Mouse (Mus musculus) ovary, postnatal 36 days (tissue): ENCODE measurements at regions not wholly inside any gene's neighbourhood (a gene's known extent, or its start where the extent isn't known, plus 50 kb on each side); places are given as distances from the start of the nearest gene placed in this dataset.
A peak's percentile ranks its signal among the peaks of the same experiment; 100 is the strongest.

Experiments
- DNase-seq: peaks from one replicate; pipeline ENCODE4 v3.0.0; 2022; ENCODE audit warnings: low spot score, mixed read lengths

GRCm38 (mm10) chr14:25122971-25123535 is 335.9 kb upstream of the Zmiz1 start:
- no peak for DNase-seq

GRCm38 (mm10) chr14:25123541-25124337 is 335.2 kb upstream of the Zmiz1 start:
- no peak for DNase-seq

GRCm38 (mm10) chr14:25126544-25126943 is 332.4 kb upstream of the Zmiz1 start:
- DNase-seq: no peak

DNA sequence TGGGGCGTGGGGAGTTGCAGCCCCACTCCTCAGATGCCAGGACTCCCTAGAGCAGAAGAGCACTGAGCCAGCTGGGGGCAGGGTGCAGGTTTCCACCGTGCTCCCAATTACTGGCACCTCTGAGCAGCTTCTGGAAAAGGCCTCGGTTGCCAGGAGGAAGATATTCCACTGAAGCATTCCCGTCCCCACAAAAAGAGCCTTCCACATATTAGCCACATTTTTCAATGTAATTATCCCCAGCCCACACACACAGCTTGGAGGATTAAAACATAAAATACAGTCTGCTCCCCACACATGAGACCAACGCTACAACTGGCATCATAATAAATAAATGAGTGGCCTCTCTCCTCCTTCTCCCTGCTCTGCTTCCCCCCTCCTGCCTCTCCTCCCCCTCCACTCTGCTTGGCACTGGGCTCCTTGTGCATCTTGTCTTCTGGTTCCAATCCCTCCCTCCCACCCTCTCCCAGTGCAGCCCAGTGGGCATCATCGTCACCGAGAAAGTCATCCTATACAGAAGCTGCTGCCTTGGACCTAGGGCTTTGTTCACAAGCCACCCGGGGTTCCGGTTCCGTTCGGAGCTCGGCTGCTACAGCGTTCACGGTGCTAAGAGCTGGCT is 331.3 kb upstream of the Zmiz1 start:
- DNase-seq: no peak

- DNase-seq: no peak
These were observed 330.8 kb upstream of the Zmiz1 start for GRCm38 (mm10) chr14:25128160-25128547.

DNA sequence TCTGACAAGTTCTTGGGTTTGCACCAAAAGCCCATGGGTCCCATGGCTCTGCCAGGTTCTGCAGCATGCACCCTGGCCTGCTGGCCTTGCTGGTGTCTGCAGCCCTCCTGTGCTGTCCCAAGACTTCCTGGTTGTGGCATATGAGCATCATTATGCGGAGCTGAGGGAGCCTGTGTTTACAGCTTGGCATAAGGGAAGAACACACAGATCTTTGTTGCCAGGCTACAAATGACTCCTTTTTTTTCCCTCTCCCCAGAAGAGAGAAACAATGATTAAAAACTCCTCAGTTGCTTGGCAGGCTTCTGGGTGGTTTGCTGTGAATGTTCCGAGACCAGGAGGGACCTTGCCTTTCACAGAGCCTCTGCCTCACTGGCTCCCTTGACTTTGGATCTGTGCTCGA is 323.6 kb upstream of the Zmiz1 start:
- no peak for DNase-seq

DNA sequence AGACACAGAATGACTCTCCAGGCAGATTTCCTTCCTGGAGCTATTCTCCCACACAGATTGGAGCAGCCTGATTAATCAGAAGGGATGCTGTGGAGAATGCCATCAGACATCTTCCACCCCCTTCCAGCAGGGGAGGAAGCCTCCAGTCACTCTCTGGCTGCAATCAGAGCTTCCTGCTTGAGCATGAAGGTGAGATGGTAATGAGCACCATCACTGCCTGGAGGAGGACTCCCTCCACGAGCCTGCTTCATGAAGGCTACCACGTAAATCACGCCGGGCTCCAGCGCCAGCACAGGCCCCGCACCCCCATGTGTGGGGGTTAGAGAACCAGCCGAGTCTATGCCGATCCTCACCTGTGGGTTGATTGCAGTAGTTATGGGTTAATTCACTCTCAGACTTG is 321.7 kb upstream of the Zmiz1 start:
- no peak for DNase-seq

GRCm38 (mm10) chr14:25138485-25138884 is 320.5 kb upstream of the Zmiz1 start:
- DNase-seq: no peak

DNA sequence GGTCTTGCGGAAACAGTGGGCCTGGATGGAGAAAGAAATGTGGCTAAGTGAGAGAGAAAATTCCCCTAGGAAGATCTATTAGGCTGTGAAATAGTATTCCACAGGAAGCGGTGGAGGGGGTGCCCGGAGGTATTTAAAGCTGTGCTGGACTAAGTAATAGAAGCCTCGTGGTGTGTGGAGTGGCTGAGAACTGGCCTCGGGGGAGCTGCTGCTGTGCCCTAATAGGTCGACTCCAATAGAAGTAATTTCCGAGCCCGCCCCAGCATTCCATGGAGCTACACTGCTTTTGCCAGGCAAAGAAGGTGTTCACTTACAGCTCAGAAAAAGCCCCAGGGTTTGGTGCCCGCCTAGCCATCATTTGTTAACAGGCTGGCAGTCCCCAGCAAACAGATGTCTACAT is 317.1 kb upstream of the Zmiz1 start:
- no peak for DNase-seq

DNA sequence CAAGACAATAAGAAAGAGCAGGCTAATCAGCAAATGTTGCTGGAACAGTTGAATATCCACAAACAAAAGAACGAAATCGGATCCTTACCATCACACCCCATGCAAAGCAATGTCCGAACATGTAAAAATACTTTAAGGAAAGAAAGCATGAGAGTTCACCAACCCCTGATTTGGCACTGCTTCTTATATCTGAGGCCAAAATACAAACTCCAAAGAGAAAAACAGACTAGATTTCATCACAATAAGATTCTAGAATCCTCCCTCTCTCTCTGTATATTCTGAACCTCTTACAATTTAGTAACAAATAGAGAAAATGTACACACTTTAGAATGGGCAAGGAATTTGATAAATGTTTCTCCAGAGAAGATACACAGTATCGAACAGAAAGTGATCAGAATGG is 315.9 kb upstream of the Zmiz1 start:
- DNase-seq: no peak

DNA sequence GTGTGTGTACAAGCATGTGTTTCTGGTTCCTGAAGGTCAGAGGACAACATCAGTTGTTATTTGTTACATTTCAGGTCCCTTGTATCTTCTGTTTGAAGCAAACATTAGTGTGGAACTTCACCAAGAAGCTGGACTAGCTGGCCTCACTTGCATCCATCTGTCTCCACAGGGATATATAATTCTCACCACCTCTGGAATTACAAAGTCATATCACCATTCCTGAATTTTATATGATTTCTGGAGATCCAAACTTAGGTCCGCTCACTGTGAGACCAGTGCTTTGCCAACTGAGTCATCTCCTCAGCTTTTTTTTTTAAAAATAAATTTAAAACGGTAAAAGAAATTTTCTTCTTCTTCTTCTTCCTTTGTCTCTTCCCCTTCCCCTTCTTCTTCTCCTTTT is 311.3 kb upstream of the Zmiz1 start:
- no peak for DNase-seq

GRCm38 (mm10) chr14:25150968-25151367 is 308.0 kb upstream of the Zmiz1 start:
- no peak for DNase-seq

- DNase-seq: no peak
These were observed 307.5 kb upstream of the Zmiz1 start for GRCm38 (mm10) chr14:25151485-25151884.

DNA sequence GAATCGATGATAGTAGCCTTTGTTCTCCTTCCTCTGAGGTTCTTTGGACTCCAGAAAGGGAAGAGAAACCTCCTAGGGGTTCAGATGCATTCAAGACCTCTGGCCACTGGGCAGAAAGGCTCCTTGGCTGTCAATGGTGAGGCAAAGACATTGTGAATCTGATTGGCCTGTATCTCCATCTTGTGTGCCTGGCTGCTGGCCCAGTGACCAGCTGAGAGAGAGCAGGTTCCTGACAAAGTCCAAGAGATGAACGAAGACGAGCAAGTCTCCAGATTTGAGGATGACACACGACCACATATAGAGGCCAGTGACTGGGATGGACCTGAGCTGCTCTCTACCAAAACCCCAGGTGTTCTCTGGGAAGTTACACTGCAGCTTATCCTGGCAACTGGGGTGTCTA is 305.4 kb upstream of the Zmiz1 start:
- DNase-seq: no peak

GRCm38 (mm10) chr14:25154180-25154579 is 304.8 kb upstream of the Zmiz1 start:
- no peak for DNase-seq

DNA sequence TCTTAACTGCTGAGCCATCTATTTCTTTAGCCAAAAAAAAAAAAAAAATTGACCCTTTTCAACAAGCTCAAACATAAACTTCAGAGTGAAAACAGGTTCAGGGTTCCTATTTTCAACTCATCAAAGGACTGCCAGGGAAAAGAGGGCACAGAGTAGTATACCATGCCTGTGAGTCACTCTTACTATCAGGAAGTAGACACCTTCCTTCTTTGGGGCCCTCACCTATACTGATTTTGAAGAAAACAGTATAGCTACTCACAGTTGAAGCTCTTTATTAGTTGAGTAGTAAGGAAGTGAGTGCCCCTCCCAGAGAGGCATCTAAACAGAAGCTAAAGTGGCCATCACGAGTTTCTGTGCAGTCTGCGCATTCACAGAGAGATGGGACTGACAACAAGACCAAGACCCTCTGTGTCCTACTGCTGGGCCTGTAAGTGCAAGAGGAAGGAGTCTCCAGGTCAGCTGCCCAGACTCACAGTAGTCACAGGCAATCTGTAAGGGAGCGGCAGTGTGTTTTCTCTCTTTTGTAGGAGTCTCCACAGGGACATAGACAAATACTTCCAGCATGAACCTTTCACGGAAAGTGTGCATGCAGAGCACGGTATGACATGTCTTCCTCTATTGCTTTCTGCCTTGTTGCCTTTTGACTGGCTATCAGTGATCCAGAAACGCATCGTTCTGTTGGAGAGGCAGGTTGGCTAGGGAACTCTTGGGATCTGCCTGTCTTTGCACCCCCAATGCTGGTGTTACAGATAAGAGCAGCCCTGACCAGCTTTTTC is 303.8 kb upstream of the Zmiz1 start:
- no peak for DNase-seq

- DNase-seq: no peak
These were observed 302.8 kb upstream of the Zmiz1 start for GRCm38 (mm10) chr14:25156171-25156570.

GRCm38 (mm10) chr14:25161684-25162321 is 297.2 kb upstream of the Zmiz1 start:
- no peak for DNase-seq

- no peak for DNase-seq
These were observed 292.8 kb upstream of the Zmiz1 start for GRCm38 (mm10) chr14:25166217-25166616.

DNA sequence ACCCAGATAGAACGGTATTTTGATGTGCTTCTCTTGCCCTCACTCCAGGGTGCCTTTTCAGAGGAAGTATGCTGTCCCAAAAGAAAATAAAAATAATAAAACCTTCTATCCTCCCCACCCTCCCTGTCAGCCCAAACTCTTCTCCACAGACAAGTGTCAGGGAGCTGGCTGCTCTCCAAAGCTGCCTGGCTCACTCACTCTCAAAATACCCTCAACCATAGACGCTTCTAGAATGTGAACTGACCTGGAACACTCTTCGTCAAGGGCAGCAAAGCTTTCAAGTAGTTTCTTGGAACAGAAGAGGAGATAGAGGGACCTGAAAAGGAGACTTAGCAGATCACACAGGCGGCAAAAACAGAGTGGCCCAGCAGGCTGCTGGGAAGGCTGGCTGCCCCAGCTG is 291.4 kb upstream of the Zmiz1 start:
- DNase-seq: peak; percentile 12

- DNase-seq: no peak
These were observed 290.7 kb upstream of the Zmiz1 start for GRCm38 (mm10) chr14:25168310-25168709.

GRCm38 (mm10) chr14:25173281-25173680 is 285.7 kb upstream of the Zmiz1 start:
- no peak for DNase-seq
